Mouse (Mus musculus) forebrain, embryonic 15.5 days (tissue): ENCODE data around the gene Hist1h2ad. TPM values are rescaled to one million over a fixed set of nuclear protein-coding genes. Genes with fewer than 3 reads are reported as not detected.
A peak's percentile ranks its signal among the peaks of the same experiment; 100 is the strongest.
"Not testable (repeated sequence)": the region's sequence is repeated elsewhere in the genome, so short reads cannot be mapped to it uniquely, and the experiment has no call there.

ENCODE experiments used
- ATAC-seq: fragments of 200-750 bp; cut with Nextera tagmentation; replicated peaks from 2 replicates; pipeline ENCODE4 v1.8.0; 2017; ENCODE audit warnings: mild to moderate bottlenecking, moderate TSS enrichment, moderate library complexity
- H3K27ac ChIP-seq: fragments of 300-500 bp; sonication (generic); replicated peaks from 2 replicates; pipeline ENCODE4 v1.5.1; 2015; ENCODE audit warnings: mild to moderate bottlenecking, inconsistent platforms
- H3K27me3 ChIP-seq: fragments of 300-500 bp; sonication (generic); 2 replicates; pipeline ENCODE4 v1.6.1; 2015; ENCODE audit warnings: inconsistent platforms
- H3K36me3 ChIP-seq: fragments of 300-500 bp; sonication (generic); 2 replicates; pipeline ENCODE4 v1.6.1; 2015; ENCODE audit warnings: mild to moderate bottlenecking, inconsistent platforms
- H3K4me1 ChIP-seq: fragments of 300-500 bp; sonication (generic); 2 replicates; pipeline ENCODE4 v1.6.1; 2015; ENCODE audit warnings: inconsistent platforms
- H3K4me2 ChIP-seq: fragments of 300-500 bp; sonication (generic); replicated peaks from 2 replicates; pipeline ENCODE4 v1.6.1; 2015; ENCODE audit warnings: mild to moderate bottlenecking, inconsistent platforms
- H3K4me3 ChIP-seq: fragments of 300-500 bp; sonication (generic); 2 replicates; pipeline ENCODE4 v1.5.1; 2015; ENCODE audit warnings: mild to moderate bottlenecking, inconsistent platforms
- H3K9ac ChIP-seq: fragments of 300-500 bp; sonication (generic); replicated peaks from 2 replicates; pipeline ENCODE4 v1.6.1; 2015; ENCODE audit warnings: mild to moderate bottlenecking, inconsistent platforms
- H3K9me3 ChIP-seq: fragments of 300-500 bp; sonication (generic); 2 replicates; pipeline ENCODE4 v1.6.1; 2016; ENCODE audit warnings: inconsistent platforms
- WGBS: fragments of 180-500 bp; shearing (Covaris S2); methylation state at CpG from one replicate; pipeline ENCODE4 v1.1.7; 2015; ENCODE audit warnings: mixed read lengths; 5-methylcytosine and 5-hydroxymethylcytosine counted together
- polyA plus RNA-seq: library from polyadenylated mRNA; unstranded; fragments of >200 nt; fragmentation: Nextera tagmentation; extraction: Ambion mirVana; gene quantifications from 2 replicates; pipeline ENCODE4 v1.2.1, GENCODE M21; 2015

Hist1h2ad gene
- 1.5 and 2.0 TPM in 2 replicates for polyA plus RNA-seq

GRCm38 (mm10) chr13:23573898-23574524 lies at the start of gene Hist1h2ad, which contains the start of gene Hist1h2bf:
Gene Hist1h2ad, plus strand, starts transcription at chr13:23574381.
Gene Hist1h2bf, minus strand, starts transcription at chr13:23574196.
- H3K4me1 ChIP-seq = peaks cover 38% of the 10 kb centered on the region
- peak within 1 kb of the TSS; percentile 72 for H3K4me2 ChIP-seq
- H3K27ac ChIP-seq = peak within 1 kb of the TSS; percentile 97
- not testable (repeated sequence) for H3K9me3 ChIP-seq, H3K36me3 ChIP-seq, H3K27me3 ChIP-seq
- H3K4me3 ChIP-seq = peak within 1 kb of the TSS; percentile 50
- ATAC-seq = peak; percentile 93
- H3K9ac ChIP-seq = peak within 1 kb of the TSS; percentile 69
- WGBS = under 1% methylated on average over 40 of the region's 42 CpGs

GRCm38 (mm10) chr13:23524654-23525053 lies 49.5 kb upstream of the Hist1h2ad start:
- ATAC-seq = peak; percentile 58
- H3K36me3 ChIP-seq = no peaks in the 10 kb centered on the region
- WGBS = 9% methylated on average over 5 of the region's 5 CpGs
- no peaks in the 10 kb centered on the region for H3K9me3 ChIP-seq
- H3K4me3 ChIP-seq = no peak overlapping the region
- no peaks in the 10 kb centered on the region for H3K27me3 ChIP-seq
- H3K9ac ChIP-seq = no peak overlapping the region
- peak overlapping the region; percentile 17; the same call in 1 of the 2 replicates for H3K4me2 ChIP-seq
- H3K27ac ChIP-seq = no peak overlapping the region; the same call in 1 of the 2 replicates
- peaks cover 26% of the 10 kb centered on the region for H3K4me1 ChIP-seq

- Histone ChIP-seq H3K4me3 (peak overlapping the region; percentile 49), H3K4me2 (peak overlapping the region; percentile 46), H3K27me3 (no peaks in the 10 kb centered on the region), H3K36me3 (no peaks in the 10 kb centered on the region), H3K27ac (no peak overlapping the region), H3K9me3 (no peaks in the 10 kb centered on the region), H3K4me1 (peaks cover 30% of the 10 kb centered on the region), H3K9ac (no peak overlapping the region; the same call in 1 of the 2 replicates)
- 2% methylated on average over 10 of the region's 10 CpGs for WGBS
- no peak for ATAC-seq
These were observed 48.3 kb upstream of the Hist1h2ad start for GRCm38 (mm10) chr13:23525901-23526300.

- 0 out of 2 replicates have a peak, but pooled peaks have one; percentile 33 for ATAC-seq
- WGBS = under 1% methylated on average over 17 of the region's 17 CpGs
- H3K36me3 ChIP-seq = no peaks in the 10 kb centered on the region
- H3K27ac ChIP-seq = peak overlapping the region; percentile 89
- no peaks in the 10 kb centered on the region for H3K9me3 ChIP-seq
- no peaks in the 10 kb centered on the region for H3K27me3 ChIP-seq
- H3K4me1 ChIP-seq = peaks cover 30% of the 10 kb centered on the region
- peak overlapping the region; percentile 58 for H3K9ac ChIP-seq
- peak overlapping the region; percentile 46 for H3K4me2 ChIP-seq
- H3K4me3 ChIP-seq = peak overlapping the region; percentile 49
These were observed 47.9 kb upstream of the Hist1h2ad start for GRCm38 (mm10) chr13:23526312-23526711.

- WGBS = 84% methylated on average over 5 of the region's 5 CpGs
These were observed 45.2 kb upstream of the Hist1h2ad start for GRCm38 (mm10) chr13:23529005-23529404.

GRCm38 (mm10) chr13:23529480-23530165 lies 44.6 kb upstream of the Hist1h2ad start:
- Histone ChIP-seq H3K36me3 (no peaks in the 10 kb centered on the region), H3K4me3 (peak overlapping the region; percentile 58), H3K9ac (peak overlapping the region; percentile 78), H3K27me3 (no peaks in the 10 kb centered on the region), H3K27ac (peak overlapping the region; percentile 99), H3K4me2 (peak overlapping the region; percentile 82), H3K4me1 (peaks cover 52% of the 10 kb centered on the region), H3K9me3 (no peaks in the 10 kb centered on the region)
- ATAC-seq = no peak
- WGBS = 23% methylated on average over 2 of the region's 2 CpGs

More at GRCm38 (mm10) chr13:23529005-23529404, 45.2 kb upstream of the Hist1h2ad start:
- no peaks in the 10 kb centered on the region for H3K27me3 ChIP-seq
- no peak for ATAC-seq
- no peak overlapping the region for H3K9ac ChIP-seq
- H3K4me2 ChIP-seq = 0 out of 2 replicates have a peak overlapping the region, but pooled peaks have one; percentile 2
- peaks cover 46% of the 10 kb centered on the region for H3K4me1 ChIP-seq
- H3K27ac ChIP-seq = no peak overlapping the region
- no peaks in the 10 kb centered on the region for H3K9me3 ChIP-seq
- H3K36me3 ChIP-seq = no peaks in the 10 kb centered on the region
- no peak overlapping the region; the same call in 1 of the 2 replicates for H3K4me3 ChIP-seq

GRCm38 (mm10) chr13:23530181-23530900 lies 43.8 kb upstream of the Hist1h2ad start:
- no peak for ATAC-seq

GRCm38 (mm10) chr13:23530901-23531875 lies 43.0 kb upstream of the Hist1h2ad start, which contains the start of gene Hist1h4h:
Gene Hist1h4h, plus strand, starts transcription at chr13:23531050.
- WGBS = under 1% methylated on average over 61 of the region's 70 CpGs
- Histone ChIP-seq H3K4me1 (peaks cover 53% of the 10 kb centered on the region), H3K27me3 (no peaks in the 10 kb centered on the region), H3K4me3 (peak within 1 kb of the TSS; percentile 58), H3K36me3 (no peaks in the 10 kb centered on the region), H3K9ac (peak within 1 kb of the TSS; percentile 78), H3K27ac (peak within 1 kb of the TSS; percentile 99), H3K9me3 (no peaks in the 10 kb centered on the region), H3K4me2 (peak within 1 kb of the TSS; percentile 82)
- ATAC-seq = peak; percentile 88

More at GRCm38 (mm10) chr13:23530181-23530900, 43.8 kb upstream of the Hist1h2ad start:
- peak overlapping the region; percentile 99 for H3K27ac ChIP-seq
- H3K4me3 ChIP-seq = peak overlapping the region; percentile 58
- peak overlapping the region; percentile 82 for H3K4me2 ChIP-seq
- H3K9ac ChIP-seq = peak overlapping the region; percentile 78
- under 1% methylated on average over 20 of the region's 20 CpGs for WGBS
- no peaks in the 10 kb centered on the region for H3K9me3 ChIP-seq
- H3K36me3 ChIP-seq = no peaks in the 10 kb centered on the region
- no peaks in the 10 kb centered on the region for H3K27me3 ChIP-seq
- H3K4me1 ChIP-seq = peaks cover 52% of the 10 kb centered on the region

GRCm38 (mm10) chr13:23532262-23533075 lies 41.7 kb upstream of the Hist1h2ad start:
- H3K4me3 ChIP-seq = peak overlapping the region; percentile 58
- peaks cover 59% of the 10 kb centered on the region for H3K4me1 ChIP-seq
- no peaks in the 10 kb centered on the region for H3K27me3 ChIP-seq
- ATAC-seq = no peak
- no peaks in the 10 kb centered on the region for H3K9me3 ChIP-seq
- 14% methylated on average over 9 of the region's 9 CpGs for WGBS
- H3K27ac ChIP-seq = peak overlapping the region; percentile 99
- peak overlapping the region; percentile 78 for H3K9ac ChIP-seq
- no peaks in the 10 kb centered on the region for H3K36me3 ChIP-seq
- H3K4me2 ChIP-seq = peak overlapping the region; percentile 82

- peak within 1 kb of the TSS; percentile 82 for H3K4me2 ChIP-seq
- H3K4me3 ChIP-seq = peak within 1 kb of the TSS; percentile 58
- H3K36me3 ChIP-seq, H3K9me3 ChIP-seq, H3K27me3 ChIP-seq: not testable (repeated sequence)
- ATAC-seq = peak; percentile 42
- H3K27ac ChIP-seq = peak within 1 kb of the TSS; percentile 99
- H3K4me1 ChIP-seq = peaks cover 59% of the 10 kb centered on the region
- H3K9ac ChIP-seq = peak within 1 kb of the TSS; percentile 46
- under 1% methylated on average over 30 of the region's 53 CpGs for WGBS
These were observed 40.4 kb upstream of the Hist1h2ad start, which contains the start of gene Hist1h2af for GRCm38 (mm10) chr13:23533560-23534367. Gene Hist1h2af, plus strand, starts transcription at chr13:23533906.
